Mouse (Mus musculus) testis, adult 2 months (tissue): Measurements from ENCODE around the gene Asic1. TPM values are rescaled to one million over a fixed set of nuclear protein-coding genes. Genes with fewer than 3 reads are reported as not detected.

Experiments
- H3K27ac ChIP-seq: fragments of 200-500 bp; 2 replicates; pipeline ENCODE4 v1.5.1; 2012; ENCODE audit warnings: low read depth, low read length; ENCODE audit not compliant: control insufficient read depth, insufficient read depth
- H3K27me3 ChIP-seq: fragments of 200-500 bp; 2 replicates; pipeline ENCODE4 v1.6.1; 2012; ENCODE audit warnings: mild to moderate bottlenecking, low read length, moderate library complexity; ENCODE audit not compliant: control insufficient read depth, insufficient read depth
- H3K36me3 ChIP-seq: fragments of 200-500 bp; 2 replicates; pipeline ENCODE4 v1.6.1; 2012; ENCODE audit warnings: mild to moderate bottlenecking, low read length; ENCODE audit not compliant: control insufficient read depth, insufficient read depth
- H3K4me1 ChIP-seq: fragments of 200-500 bp; 2 replicates; pipeline ENCODE4 v1.6.1; 2012; ENCODE audit warnings: low read length; ENCODE audit not compliant: control insufficient read depth, insufficient read depth
- H3K4me3 ChIP-seq: fragments of 200-500 bp; 2 replicates; pipeline ENCODE4 v1.5.1; 2012; ENCODE audit warnings: low read depth, mild to moderate bottlenecking, low read length, moderate library complexity, mixed read lengths; ENCODE audit not compliant: control insufficient read depth
- CTCF ChIP-seq: fragments of 200-500 bp; IDR thresholded peaks from 2 replicates; pipeline ENCODE4 v1.5.1; 2012; ENCODE audit warnings: low read depth, mild to moderate bottlenecking, inconsistent platforms, low read length, moderate library complexity; ENCODE audit not compliant: control insufficient read depth, insufficient read depth, insufficient replicate concordance
- POLR2A ChIP-seq: fragments of 200-500 bp; IDR thresholded peaks from 2 replicates; pipeline ENCODE4 v1.6.1; 2012; ENCODE audit warnings: low read depth, mild to moderate bottlenecking, inconsistent platforms, low read length, moderate library complexity; ENCODE audit not compliant: control insufficient read depth
- polyA plus RNA-seq: library from polyadenylated mRNA; depleted of rRNA; stranded (reverse); fragments of >200 nt; gene quantifications from 2 replicates; pipeline ENCODE4 v1.2.3, GENCODE M21; 2012; rRNA removed

Gene Asic1
- polyA plus RNA-seq, 1 experiment = 0.16 TPM

DNA sequence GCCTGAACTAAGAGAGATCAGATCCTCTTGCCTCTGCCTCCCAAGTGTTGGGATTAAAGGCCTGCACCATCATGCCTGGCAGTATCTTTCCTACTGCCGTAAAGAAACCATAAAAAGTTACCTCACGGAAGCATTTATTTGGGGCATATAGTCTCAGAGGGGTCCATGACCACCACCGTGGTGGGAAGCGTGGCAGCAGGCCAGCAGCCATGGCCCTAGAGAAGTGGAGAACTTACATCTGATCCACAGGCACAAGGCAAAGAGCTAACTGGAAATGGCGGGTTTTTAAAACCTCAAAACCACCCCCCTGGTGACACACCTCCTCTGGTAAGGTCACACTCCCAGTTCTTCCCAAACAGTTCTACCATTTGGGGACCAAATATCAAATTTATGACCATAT, 58.0 kb downstream of the Asic1 start:
- TF ChIP-seq POLR2A (no peak), CTCF (no peak)

DNA sequence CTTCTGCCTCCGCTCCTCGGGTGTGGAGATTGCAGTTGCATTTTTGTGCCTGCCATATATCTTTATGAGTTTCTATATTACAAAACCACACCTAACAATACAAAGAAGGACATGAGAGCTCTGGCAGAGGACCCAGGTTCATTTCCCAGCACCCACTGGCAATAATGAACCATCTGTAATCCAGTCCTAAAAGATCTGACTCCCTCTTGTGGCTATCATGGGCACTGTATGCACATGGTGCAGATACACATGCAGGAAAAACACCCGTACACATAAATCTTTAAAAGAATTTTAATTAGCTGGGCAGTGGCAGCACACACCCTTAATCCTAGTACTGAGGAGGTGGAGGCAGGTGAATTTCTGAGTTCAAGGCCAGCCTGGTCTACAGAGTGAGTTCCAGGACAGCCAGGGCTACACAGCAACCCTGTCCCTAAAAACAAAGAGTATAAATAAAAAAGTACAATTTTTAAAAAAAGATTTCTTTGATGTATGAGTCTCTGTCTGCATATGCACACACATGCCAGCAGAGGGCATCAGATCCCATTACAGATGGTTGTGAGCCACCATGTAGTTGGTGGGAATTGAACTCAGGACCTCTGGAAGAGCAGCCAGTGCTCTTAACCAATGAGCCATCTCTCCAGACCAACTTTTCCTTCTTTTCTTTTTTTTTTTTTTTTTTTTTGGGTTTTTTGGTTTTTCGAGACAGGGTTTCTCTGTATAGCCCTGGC, 59.1 kb downstream of the Asic1 start:
- no peak overlapping the region for H3K4me3 ChIP-seq
- no peaks in the 10 kb centered on the region for H3K36me3 ChIP-seq
- H3K4me1 ChIP-seq = peaks cover 6% of the 10 kb centered on the region
- no peaks in the 10 kb centered on the region for H3K27me3 ChIP-seq
- TF ChIP-seq CTCF (no peak), POLR2A (no peak)
- no peak overlapping the region for H3K27ac ChIP-seq

More for the DNA sequence above, 58.0 kb downstream of the Asic1 start:
- H3K27me3 ChIP-seq = no peaks in the 10 kb centered on the region
- no peaks in the 10 kb centered on the region for H3K36me3 ChIP-seq
- H3K4me3 ChIP-seq = no peak overlapping the region
- H3K27ac ChIP-seq = no peak overlapping the region
- H3K4me1 ChIP-seq = peaks cover 15% of the 10 kb centered on the region

GRCm38 (mm10) chr15:99731167-99731566, 61.0 kb downstream of the Asic1 start:
- Histone ChIP-seq H3K36me3 (0 out of 2 replicates have a peak, but pooled peaks cover 1% of the 10 kb centered on the region), H3K27me3 (no peaks in the 10 kb centered on the region), H3K4me1 (no peaks in the 10 kb centered on the region), H3K4me3 (no peak overlapping the region), H3K27ac (no peak overlapping the region)
- TF ChIP-seq POLR2A = no peak
- no peak for TF ChIP-seq CTCF

DNA sequence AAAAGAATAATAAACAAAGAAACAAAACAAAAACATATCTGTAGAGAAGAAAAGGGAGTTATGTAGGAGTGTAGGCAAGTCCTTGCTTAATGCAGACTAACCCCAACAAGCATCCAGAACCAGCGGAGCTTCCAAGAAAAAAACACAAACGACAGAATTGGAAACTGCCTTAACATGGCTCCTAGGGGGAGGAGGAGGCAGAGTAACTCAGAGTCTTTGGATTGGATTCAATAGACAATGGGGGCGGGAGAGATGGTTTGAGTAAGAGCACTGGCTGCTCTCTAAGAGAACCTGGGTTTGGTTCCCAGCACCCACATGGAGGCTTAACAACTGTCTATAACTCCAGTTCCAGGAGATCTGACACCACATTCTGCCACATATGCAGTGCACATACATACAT, 61.5 kb downstream of the Asic1 start:
- H3K36me3 ChIP-seq = peaks cover 1% of the 10 kb centered on the region; the same call in 1 of the 2 replicates
- H3K4me3 ChIP-seq = no peak overlapping the region
- H3K27ac ChIP-seq = no peak overlapping the region
- H3K27me3 ChIP-seq = no peaks in the 10 kb centered on the region
- H3K4me1 ChIP-seq = no peaks in the 10 kb centered on the region
- TF ChIP-seq POLR2A = no peak
- TF ChIP-seq CTCF = no peak

GRCm38 (mm10) chr15:99733186-99733585, 63.0 kb downstream of the Asic1 start:
- no peak for TF ChIP-seq CTCF
- TF ChIP-seq POLR2A = no peak
- H3K4me1 ChIP-seq = no peaks in the 10 kb centered on the region
- H3K4me3 ChIP-seq = no peak overlapping the region
- no peak overlapping the region for H3K27ac ChIP-seq
- peaks cover 1% of the 10 kb centered on the region; the same call in 1 of the 2 replicates for H3K36me3 ChIP-seq
- no peaks in the 10 kb centered on the region for H3K27me3 ChIP-seq

DNA sequence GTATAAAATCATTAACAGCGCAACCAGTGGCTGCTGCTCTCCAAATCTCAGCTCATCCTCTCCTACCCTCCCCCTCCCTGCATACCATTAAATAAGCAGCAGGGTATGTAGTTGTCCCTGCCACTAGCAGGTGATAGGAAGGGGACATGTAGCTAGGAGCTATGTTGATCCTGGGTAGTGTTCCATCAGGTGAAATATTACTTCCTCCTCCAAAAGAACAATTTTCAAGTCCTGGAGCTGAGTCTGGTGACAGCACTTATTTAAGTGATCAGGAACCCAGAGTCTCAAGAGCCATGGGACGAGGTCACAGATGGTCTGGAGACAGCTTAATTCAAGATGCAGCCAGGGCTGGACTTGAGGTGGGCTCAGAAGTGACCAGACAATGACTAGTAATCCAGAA, 65.5 kb downstream of the Asic1 start:
- H3K36me3 ChIP-seq = peaks cover 1% of the 10 kb centered on the region; the same call in 1 of the 2 replicates

DNA sequence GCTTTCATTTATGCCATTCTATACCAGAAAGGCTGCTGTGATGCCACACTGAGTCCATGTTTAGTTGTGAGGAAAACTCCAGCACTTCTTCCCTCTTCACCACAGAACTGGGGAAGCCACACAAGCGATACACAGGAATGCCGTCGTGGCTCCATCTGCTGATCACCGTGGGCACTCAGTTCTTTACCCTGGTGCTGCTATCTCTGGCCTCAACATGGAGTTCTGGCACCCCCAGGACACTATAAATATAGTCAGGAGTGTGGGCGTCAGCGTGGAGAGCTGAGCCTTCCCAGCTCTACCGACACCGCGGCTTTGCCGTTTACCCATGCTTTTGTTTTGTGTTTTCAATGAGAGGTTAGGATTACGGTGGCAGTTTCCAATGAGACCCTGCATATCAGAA, 66.5 kb downstream of the Asic1 start:
- H3K36me3 ChIP-seq = peaks cover 1% of the 10 kb centered on the region; the same call in 1 of the 2 replicates
- H3K4me1 ChIP-seq = no peaks in the 10 kb centered on the region
- no peak for TF ChIP-seq POLR2A
- no peak for TF ChIP-seq CTCF
- no peak overlapping the region for H3K27ac ChIP-seq
- H3K4me3 ChIP-seq = no peak overlapping the region
- no peaks in the 10 kb centered on the region for H3K27me3 ChIP-seq

More for the DNA sequence above, 65.5 kb downstream of the Asic1 start:
- H3K27ac ChIP-seq = no peak overlapping the region
- H3K27me3 ChIP-seq = no peaks in the 10 kb centered on the region
- no peak overlapping the region for H3K4me3 ChIP-seq
- no peaks in the 10 kb centered on the region for H3K4me1 ChIP-seq
- TF ChIP-seq POLR2A (no peak), CTCF (no peak)

DNA sequence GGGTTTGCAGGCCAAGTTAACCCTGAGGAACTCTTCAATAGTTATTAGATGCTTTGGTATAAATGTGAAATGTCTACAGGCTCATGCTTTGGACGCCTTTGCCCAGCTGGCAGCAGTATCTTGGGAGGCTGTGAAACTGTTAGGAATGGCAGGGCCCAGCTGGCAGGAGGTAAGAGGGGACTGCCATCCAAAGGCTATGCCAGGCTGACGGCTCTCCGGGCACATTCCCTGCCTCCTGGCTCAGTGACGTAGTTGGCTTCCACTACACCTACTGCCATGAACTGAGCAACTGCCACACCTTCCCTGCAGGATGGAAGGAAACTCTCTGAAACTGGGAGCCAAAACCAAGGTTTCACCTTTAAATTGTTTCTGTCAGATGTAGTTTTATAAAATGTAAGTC, 70.1 kb downstream of the Asic1 start:
- Histone ChIP-seq H3K4me1 (no peaks in the 10 kb centered on the region), H3K36me3 (no peaks in the 10 kb centered on the region; the same call in none of the 2 replicates), H3K4me3 (no peak overlapping the region), H3K27ac (no peak overlapping the region), H3K27me3 (no peaks in the 10 kb centered on the region)
- TF ChIP-seq CTCF = no peak
- no peak for TF ChIP-seq POLR2A

Other genes starting within 250 kb of the Asic1 start
- 3.9 and 4.4 TPM in 2 replicates for gene Nckap5l, start 212.6 kb upstream of the Asic1 start, polyA plus RNA-seq
- gene Bcdin3d, start 195.6 kb upstream of the Asic1 start, polyA plus RNA-seq = 4.6 and 4.7 TPM in 2 replicates
- 0.19 and 0.72 TPM in 2 replicates for gene Faim2, start 142.2 kb upstream of the Asic1 start, polyA plus RNA-seq
- gene Aqp2, start 91.3 kb upstream of the Asic1 start, polyA plus RNA-seq = 13.8 and 16.9 TPM in 2 replicates
- gene Aqp5, start 79.6 kb upstream of the Asic1 start, polyA plus RNA-seq = 1.1 and 1.6 TPM in 2 replicates
- not detected in 2 replicates for gene Aqp6, start 69.0 kb upstream of the Asic1 start, polyA plus RNA-seq
- gene Racgap1, start 18.7 kb upstream of the Asic1 start, polyA plus RNA-seq = 41.2 and 45.7 TPM in 2 replicates
- gene Smarcd1, start 31.8 kb downstream of the Asic1 start, polyA plus RNA-seq = 26.3 and 30.9 TPM in 2 replicates
- gene Gm17349, start 35.1 kb downstream of the Asic1 start, polyA plus RNA-seq = not detected in 2 replicates
- 16.6 and 16.9 TPM in 2 replicates for gene Gpd1, start 47.1 kb downstream of the Asic1 start, polyA plus RNA-seq
- 50.5 and 51.6 TPM in 2 replicates for gene Cox14, start 55.2 kb downstream of the Asic1 start, polyA plus RNA-seq
- 19.4 and 23.4 TPM in 2 replicates for gene Cers5, start 102.5 kb downstream of the Asic1 start, polyA plus RNA-seq
- 3.8 and 4.1 TPM in 2 replicates for gene Lima1, start 205.1 kb downstream of the Asic1 start, polyA plus RNA-seq